Mouse (Mus musculus) mouse trophoblast stem cell (cell line): ENCODE results near the gene Cplane1.

ENCODE experiments used
- in situ Hi-C, 2 experiments: fragments of 300-500 bp; cut with MseI, MboI; formaldehyde crosslinking; loops; 2 replicates in 1 of 2; 3 replicates in 1 of 2; pipeline ENCODE4 v1.15.1; 2025

Gene Cplane1

DNA sequence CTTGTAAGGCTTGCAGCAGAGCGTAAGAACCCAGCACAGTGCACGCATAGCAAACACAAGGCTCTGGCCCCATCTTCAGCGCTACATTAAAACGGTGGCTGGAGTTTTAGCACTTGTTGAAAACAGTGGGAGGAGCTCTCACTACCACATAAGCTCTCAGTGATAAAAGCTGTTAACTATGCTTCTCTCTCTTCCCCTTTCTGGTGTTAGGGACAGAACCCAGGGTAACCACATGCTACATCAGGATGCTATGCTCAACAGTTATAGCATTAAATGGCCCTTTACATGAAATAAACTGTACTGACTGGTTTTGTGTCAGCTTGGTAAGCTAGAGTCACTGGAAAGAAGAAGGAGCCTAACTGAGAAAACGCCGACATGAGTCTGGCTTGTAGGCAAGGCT, 125.2 kb downstream of the Cplane1 start:
- in situ Hi-C loops, result no loop called here

DNA sequence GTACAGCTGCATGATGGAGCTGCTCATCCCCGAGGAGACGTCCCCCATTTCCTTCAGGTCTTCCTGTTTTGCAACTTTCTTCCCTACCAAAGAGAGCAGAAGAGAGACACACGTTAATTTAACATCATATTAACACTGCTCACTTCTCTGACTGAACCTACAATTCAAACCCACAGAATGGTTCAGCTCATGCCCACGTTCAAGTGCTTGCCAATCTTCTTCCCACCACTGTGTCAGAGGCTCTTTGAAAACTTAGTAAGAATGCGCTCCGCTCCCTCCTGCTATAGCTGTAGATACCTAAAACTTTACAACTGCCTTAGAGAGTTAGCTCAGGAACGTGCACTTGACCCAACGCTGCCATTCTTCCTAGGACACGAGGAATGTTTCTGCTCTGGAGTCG, 134.0 kb downstream of the Cplane1 start:
- in situ Hi-C loops, result no loop called here

GRCm38 (mm10) chr15:8305474-8305873, 136.6 kb downstream of the Cplane1 start:
- in situ Hi-C loops, result no loop called here

DNA sequence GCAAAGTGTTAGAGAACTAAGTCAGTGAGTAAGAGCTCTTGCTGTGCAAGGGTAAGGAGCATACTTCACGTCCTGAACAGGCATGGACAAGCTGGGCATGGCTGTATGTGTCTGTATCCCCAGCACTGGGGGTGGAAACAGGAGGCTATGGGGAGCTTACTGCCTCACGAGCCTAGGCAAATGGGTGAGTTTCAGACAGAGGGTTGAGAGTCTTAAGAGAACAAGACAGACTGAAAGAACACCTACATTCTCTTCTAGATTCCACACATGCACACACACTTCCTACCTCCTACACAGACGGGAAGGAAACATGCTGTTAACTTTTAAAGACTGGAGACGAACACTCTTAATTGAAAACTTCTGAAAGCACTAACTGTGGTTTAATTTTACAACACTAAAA, 148.5 kb downstream of the Cplane1 start:
- in situ Hi-C loops, result no loop called here

GRCm38 (mm10) chr15:8319191-8319590, 150.3 kb downstream of the Cplane1 start:
- in situ Hi-C loops, result no loop called here
